Mouse (Mus musculus) urinary bladder, adult 2 months (tissue): ENCODE data around the gene Neurl4. TPM values are rescaled to one million over a fixed set of nuclear protein-coding genes. Genes with fewer than 3 reads are reported as not detected.
A peak's percentile ranks its signal among the peaks of the same experiment; 100 is the strongest.
"Not testable (repeated sequence)": the region's sequence is repeated elsewhere in the genome, so short reads cannot be mapped to it uniquely, and the experiment has no call there.

ENCODE experiments used
- DNase-seq: peaks from one replicate; pipeline ENCODE4 v3.0.0; 2022; ENCODE audit warnings: low spot score
- polyA plus RNA-seq: library from polyadenylated mRNA; depleted of rRNA; stranded (reverse); fragments of >200 nt; gene quantifications from 2 replicates; pipeline ENCODE4 v1.2.3, GENCODE M21; 2012; rRNA removed

Neurl4 gene
- polyA plus RNA-seq, result 43.4 and 47.8 TPM in 2 replicates

DNA sequence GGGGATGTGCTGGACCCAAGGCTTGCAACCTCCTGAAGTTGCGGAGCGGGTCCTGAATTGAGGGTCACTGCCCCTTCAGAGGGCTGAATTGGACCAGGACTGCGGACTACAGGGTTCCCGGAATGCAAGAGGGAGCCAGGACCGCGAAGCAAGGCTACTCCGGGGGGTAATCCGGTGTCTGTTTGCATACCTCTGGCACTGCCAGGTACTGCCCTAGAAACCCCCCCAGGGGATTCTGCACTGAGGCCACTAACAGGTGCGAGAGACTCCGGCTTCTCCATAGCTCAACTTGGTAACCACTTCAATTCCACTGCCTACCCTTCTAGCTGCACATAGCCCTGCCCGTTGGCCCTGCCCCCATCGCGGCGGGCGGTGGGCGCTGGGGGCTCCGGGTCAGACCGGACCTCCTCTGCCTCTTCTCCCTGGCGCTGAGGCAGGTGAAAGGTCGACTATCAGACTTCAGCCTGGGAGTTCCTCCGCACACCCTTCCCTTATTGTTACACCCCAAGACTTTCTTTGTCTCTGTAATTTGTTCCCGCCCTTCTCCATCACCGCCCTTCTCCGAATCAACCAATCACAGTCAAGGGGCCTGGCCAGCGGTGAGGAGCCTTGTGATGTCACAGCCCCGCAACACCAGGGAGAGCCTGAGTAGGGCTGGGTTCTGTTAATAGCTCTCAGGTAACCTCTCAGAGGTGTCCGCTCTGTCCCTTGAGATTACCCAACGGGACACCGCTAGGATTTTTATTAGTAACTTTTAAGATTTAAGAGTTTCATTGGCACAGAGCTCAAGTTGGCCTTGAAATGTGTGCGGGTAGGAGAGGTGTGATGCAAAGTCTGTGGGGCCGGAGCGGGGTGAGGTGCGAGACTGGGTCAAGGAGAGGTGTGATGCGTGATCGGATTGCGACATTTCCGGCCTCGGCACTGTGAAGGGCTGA, at the start of gene Neurl4, which contains the start of gene 2810408A11Rik:
TSS of gene Neurl4 (plus strand) at position 602 of the 935 bp plus-strand sequence.
TSS of gene 2810408A11Rik (minus strand) at position 517 of the 935 bp plus-strand sequence.
- peak; percentile 71 for DNase-seq

DNA sequence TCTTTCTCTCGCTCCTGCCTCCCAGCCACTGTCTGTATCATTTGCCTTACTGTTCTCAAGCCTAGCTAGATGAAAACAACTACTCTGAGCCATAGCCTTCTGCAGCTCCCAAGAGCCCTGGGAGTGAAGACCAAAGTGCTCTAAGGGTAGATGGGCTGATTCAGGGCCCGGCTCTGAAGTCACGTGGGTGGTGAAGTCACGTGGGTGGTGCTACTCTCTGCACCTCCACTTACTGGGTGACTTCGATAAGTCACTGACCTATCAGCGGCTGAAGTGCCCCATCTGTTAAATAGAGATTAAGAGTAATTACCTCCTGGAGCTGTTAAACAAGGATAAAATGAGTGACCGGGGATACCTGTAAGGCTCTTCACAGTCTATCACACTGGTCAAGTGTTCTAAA, 46.9 kb upstream of the Neurl4 start:
- DNase-seq, result no peak

DNA sequence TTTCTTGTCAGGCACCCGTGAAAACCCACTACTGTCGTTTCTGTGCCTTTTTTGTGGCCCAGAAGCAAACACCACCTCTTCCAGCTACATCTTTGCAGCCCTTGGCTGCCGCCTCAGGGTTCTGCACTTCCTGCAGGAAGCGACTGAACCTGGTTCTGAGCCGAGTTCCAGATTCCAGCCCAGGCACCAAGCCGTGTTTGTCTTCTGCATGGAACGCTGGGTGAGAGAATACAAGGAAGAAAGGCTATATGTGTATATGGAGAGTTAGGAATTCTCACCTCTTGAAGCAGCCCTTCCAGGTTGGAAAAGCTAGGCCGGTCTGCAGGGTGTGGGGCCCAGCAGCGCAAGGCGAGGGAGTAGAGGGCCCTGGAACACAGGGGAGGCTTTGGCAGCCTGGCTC, 46.2 kb upstream of the Neurl4 start:
- no peak for DNase-seq

DNA sequence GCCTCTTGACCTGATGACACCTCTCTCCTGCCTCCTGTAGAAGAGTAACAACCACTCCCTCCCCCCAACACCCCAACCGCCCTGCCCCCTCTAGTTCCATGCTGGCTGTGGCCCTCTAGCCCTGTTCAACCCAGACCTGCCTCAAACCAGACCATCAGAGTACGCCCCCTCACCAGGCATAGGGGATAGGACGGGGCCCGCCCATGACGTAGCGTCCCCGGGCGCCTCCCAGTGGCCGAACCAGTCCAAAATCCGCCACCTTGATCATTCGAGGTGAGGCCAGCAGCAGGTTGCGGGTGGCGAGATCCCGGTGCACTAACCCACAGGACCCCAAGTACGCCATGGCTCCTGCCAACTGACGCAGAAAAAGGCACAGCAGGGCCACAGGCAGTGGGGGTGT, 45.5 kb upstream of the Neurl4 start:
- DNase-seq, result no peak

DNA sequence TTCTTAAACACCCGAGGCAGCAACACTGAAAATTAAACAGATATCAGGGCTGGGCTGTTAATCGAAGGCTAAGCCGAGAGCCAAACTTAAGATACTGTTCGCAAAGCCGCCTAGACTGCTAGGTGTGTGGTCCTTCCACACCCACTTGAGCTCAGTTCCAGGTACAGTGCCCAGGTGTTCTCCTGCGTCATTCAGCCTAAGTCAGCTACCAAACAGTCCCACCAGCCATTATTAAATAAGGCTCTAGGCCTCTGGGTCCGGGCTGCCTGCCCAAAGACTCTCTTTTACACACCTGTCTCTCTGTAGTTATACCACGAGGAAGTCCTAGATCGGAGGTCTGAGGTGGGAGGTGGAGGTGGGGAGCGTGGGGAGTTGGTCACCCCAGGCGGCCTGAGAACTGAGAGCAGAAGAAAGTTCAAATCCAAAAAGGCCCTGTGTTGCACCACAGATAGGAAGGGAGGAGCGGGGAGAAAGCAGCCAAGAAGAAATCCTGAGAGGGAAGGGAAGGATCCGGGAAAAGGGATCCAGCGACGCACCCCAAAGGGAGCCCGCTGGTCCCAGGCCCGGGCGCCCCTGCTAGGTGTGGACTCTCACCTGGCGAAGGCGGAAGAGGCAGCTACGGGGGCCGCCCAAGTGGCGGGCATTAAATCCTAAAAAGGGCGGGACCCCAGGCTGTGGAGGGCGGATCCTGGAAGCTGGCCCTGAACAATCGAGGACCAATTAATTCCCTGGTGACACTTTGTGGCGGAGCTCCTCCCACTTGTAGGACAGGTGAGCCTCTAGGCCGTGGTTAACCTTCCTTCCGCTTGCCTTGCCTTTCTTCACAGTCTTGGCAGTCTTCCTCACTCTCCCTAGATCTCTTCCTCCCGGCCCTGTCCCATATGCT, 42.5 kb upstream of the Neurl4 start, which contains the start of gene Tnk1:
TSS of gene Tnk1 (minus strand) at position 618 of the 886 bp plus-strand sequence.
- no peak for DNase-seq

DNA sequence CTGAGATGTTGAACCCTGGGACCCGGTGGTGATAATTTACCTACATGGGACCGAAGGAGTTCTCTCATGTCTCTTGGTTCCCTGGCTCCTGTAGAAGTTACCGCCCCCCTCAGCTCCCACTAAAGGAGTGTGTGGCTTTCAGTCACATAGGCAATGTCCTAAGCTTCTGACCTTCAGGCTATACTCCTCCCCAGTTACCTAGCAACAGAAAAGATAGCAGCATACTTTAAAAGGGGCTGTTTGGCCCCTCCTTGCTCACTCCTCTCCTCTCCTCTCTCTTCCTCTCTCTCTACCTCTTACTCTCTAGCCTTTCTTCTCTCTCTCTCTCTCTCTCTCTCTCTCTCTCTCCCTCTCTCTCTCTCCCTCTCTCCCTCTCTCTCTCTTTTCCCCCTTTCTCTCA, 37.1 kb upstream of the Neurl4 start:
- DNase-seq, result not testable (repeated sequence)

DNA sequence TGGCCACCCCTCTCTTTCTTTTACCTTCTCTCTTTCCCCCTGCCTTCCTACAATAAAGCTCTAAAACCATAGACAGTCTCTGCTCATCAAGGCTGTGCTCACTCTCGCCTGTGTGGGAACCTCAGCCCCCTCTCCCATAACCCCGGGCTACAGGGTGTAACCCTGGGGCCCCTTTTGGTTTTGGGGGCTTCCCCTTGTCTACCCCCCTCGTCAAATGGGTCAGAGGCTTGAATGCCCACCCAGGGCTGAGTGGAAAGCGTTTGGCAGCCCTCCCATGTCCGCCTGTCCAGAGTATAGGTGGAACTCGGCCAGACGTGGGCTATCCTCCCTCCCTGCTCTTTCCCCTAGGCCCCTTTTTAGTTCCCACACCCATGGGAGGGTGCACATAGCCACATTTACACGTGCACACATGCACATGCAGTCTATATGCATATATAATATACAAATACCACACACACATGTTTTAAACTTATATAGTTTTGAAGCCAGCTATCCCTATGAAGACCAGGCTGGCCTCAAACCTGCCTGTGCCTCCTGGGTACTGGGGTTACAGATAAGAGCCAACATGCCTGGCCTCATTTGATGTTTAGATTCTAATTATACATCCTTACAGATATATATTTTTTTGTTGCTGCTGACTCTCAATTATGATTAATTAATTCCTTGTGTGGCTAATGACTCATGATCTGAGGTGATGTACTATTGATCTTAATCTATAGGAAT, 36.6 kb upstream of the Neurl4 start:
- no peak for DNase-seq

DNA sequence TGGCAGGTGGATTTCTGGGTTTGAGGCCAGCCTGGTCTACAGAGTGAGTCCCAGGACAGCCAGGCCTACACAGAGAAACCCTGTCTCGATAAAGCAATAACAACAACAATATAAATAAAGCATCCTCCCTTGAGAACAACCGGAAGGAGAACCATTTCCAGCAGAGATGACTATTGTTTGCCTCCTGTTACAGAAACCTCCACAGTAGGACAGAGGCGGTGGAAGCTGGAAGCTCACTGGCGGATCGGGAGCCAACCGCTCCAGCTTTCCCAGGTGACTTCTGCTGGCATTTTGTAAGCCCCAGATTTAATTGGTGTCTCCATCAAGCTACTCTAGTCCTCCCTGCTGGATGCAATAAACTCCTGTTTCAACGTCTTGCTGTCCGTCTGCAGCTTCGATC, 35.3 kb upstream of the Neurl4 start:
- DNase-seq, result no peak

DNA sequence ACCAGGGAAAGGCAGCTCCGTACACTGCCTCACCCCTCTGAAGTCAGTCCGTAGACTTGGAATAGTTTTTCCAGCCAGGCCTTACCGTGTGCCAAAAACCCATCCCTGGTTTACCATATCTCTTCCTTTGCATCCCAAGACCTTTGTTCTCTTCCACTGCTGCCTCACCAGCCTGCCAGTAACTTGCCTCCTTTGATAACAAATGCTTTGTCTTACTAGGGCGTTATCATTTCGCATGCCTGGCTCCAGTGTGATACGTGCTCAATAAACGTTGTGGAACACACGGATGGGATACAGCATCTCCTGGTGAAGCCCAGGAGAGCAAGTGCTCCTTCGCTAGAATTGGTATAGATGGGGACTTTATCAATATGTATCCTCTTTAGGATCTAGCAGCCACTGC, 33.5 kb upstream of the Neurl4 start:
- DNase-seq, result no peak

DNA sequence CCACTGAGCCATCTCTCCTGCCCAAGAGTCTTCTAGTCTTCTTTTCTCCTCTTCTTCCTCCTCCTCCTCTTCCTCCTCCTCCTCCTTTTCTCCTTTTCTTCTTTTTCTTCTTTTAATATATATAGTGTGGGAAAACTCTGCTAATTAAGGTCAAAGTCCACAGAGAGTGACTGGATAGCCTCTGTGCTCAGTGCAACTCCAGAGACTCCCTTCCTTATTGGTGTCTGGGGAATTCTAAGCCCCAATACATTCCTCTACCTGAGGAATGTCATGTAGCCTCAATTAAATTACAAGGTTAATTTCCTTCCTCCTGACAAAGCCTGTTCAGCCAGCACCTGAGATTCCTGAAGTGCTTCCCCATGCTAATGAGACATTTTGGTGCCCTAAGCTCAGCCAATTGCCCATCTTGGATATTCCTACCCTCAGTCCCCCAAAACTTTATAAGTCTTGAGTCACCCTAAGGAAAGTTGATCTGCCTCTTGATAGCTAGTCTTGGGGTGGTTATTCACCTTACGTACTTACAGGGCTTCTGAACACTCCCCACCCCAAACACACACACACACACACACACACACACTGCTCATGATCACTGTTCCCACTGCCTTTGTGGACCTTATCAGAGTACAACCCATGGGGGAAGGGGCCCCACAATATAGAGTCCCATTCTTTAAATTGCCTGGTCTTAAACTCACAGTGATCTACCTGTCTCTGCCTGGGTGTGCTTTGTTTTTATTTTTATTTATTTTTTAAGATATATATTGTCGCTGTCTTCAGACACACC, 30.4 kb upstream of the Neurl4 start:
- no peak for DNase-seq

DNA sequence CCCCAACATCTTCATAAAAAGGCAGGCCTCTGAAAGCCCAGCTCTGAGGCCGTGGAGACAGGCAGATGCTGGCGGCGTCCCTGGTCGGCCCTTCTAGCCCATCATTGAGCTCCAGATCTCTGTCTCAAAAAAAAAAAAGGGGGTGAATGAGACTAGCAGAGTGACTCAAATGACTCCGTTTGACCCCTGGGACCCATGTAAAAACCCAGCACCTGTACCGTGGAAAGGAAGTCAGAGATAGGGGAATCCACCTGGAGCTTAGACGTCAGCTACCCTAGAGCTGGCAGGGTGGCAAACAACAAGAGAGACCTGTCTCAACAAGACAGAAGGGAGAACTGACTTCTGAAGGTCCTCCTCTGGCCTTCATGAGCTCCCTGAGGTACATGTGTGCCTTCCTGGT, 29.1 kb upstream of the Neurl4 start:
- no peak for DNase-seq

DNA sequence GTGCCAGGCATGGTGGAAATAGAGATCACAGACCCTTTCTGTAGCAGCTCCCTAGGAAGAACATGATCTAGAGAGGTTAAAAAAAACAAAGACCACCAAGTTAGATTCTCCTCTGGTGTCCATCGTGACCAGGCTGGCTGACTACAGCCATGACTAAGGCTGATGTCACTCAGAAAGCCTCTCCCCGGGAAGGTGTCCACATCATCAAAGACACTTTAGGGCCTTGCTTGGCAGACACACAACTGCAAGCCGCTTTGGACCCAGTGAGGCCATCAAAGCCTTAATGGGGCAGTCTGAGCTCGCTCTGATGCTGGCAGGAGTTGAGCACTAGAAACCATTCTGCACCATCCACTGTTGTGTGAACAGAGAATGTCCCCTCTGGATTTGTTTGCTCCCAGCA, 28.4 kb upstream of the Neurl4 start:
- DNase-seq, result no peak

DNA sequence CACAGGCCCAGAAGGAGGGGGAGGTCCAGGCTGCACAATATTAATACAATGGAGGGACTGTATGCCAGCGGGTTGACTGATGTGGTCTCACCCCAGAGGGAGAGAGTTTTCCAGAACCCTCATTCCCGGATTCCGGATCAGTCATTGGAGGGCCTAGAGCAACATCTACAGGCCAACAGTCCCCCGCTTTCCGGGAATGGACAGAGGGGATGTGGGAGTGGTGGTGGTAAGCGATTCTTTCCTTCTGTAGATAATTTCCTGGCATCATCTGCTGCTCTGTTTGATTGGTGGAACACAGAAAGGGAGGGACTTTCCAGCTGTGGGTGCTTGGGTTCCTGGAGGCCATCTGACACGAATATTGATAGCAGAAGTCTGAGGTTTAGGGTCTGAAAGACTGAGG, 24.7 kb upstream of the Neurl4 start:
- no peak for DNase-seq

DNA sequence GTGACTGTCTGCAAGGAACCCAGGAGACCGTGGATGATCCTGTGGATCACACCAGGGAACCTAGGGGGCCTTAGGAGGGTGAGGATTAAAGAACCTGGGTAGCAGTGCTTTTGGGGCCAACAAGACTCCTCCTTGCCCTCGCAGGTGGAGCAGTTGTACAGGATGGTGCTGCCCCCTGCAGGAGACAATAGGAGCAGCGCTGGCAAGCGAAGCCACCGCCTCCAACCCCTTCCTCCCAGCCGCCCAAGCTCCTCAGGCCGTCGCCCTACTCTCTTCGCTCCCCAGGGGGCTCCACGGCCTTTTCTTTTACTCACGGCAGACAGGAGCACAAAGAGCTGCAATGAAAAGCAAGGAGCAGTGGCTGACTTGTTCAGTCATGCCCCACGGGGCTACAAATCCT, 24.0 kb upstream of the Neurl4 start:
- peak; percentile 75 for DNase-seq

DNA sequence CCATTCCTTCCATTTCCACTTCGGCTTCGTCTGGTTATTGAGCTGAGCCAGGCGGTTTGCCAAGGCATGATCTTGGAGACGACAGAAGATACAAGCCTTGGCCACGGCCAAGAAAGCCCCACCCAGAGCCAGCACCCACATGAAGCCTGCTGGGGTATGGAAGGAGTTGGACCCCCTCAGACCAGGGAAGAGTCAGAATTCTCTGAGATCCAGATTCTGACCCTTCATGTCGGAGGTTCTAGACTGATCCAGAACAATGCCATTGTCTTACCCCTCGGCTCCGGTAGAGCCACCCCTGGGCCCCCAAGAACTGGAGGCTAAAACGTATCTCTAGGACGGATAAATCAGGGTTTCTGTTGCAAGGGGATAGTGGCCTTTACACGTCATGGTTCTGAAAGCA, 23.0 kb upstream of the Neurl4 start, which contains the start of gene Tmem95:
TSS of gene Tmem95 (minus strand) at position 141 of the 400 bp plus-strand sequence.
- DNase-seq, result no peak

DNA sequence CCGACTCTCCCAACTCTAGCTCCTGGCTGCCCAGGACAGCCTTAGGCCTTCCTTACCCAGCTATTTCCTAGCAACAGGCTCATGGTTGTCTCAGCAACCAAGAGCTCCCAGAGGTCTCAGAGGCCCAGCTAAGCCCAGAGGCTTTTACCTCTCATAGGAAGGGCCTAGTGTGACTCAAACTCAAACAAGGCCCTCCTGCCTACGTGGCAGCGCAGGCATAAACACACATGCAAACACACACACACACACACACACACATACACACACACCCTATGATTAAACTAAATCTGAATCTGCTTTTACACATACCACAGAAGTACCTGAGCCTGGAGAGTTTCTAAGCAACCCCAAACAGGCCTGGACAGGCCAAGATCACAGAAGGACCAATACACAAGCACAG, 22.5 kb upstream of the Neurl4 start:
- DNase-seq, result no peak

DNA sequence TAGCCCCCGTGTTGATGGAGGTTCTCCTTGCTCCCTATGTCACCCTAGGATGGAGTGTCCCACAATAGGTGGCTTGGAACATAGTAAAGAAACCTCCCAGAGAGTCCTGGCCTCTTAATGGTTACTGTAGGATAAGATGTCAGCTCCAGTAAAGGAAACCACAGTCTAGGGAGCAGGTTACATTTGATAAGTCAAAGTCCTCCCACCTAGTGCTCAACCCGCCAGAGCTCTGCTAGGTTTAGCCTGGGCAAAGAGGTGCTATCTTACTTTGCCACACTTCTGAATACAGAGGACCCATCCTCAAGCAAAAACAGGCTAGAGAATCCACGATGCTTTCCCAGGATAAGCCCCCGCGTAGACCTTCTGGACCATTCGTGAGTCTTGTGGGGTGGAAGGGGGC, 21.9 kb upstream of the Neurl4 start:
- DNase-seq, result no peak

DNA sequence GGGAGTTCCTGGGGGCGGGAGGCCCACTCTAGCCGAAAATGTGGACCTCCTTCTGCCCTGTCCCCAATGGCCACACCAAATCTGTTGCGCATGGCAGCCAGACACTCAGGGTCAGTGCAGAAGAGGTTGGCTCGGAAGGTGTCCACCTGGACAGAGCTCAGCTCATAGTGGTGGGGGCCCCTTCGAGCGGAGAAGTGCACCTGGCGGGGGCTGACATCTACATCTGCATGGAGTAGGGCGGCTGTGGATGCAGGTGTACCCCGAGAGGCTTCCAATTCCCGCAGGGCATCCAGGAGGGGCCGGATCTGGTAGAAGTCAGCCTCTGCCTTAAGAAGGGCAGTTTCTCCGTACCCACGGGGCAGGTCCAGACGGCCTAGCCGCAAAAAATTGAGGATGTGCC, 21.2 kb upstream of the Neurl4 start:
- no peak for DNase-seq

DNA sequence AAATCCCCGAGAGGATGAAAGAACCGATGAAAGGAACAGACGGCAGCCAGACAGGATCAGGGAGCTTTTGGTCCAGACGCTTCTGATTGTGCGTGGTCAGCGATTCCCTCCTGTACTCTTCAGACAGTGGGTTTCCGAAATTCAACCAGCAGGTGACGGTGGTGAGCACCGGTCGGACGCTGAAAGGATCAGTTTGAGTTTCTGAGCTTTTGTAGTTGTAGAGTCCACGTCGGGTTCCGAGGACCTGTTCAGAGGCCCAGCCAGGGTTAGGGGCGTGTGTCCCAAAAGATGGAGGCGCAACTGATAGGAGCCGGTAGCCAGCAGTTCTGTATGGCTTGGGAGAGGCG, 20.4 kb upstream of the Neurl4 start:
- DNase-seq, result no peak

DNA sequence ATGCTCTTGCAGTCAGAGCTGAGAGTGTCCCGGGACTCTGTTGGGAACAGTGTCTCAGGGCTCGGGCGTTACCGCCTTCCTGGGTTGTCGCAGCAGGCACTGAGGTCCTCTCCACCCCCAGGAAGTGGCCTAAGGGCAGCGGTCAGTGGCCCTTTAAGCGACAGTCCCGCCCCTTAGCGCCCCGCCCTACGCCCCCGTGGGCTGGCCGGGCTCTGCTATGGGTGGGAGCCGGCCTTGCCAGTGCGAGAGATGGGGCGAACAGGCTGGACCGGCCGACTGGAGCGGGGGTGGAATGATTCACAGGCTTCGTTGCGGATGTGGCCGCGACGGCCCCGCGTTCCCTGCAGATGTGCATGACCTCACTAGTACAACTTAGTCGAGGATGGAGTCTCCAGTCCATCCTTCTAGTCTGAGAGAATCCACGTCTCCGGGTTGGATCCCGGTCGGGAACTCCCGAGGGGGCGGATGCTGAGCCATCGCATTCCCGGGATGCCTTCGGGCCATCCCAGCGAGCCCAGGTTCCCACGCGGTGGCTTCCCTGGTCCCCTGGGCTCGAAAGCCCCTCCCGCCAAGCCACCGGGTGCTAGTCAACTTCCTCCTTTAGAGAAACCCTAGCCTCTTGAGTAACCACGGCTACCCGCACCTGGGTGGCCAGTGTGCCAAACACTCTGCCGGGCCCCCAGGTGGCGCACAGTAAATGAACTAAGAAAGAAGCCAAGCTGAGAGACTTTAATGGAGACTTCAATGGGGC, 19.8 kb upstream of the Neurl4 start, which contains the start of gene Kctd11:
TSS of gene Kctd11 (minus strand) at position 554 of the 751 bp plus-strand sequence.
- peak; percentile 92 for DNase-seq
